Mouse (Mus musculus): ENCODE measurements around the gene Rbfox3.

DNA sequence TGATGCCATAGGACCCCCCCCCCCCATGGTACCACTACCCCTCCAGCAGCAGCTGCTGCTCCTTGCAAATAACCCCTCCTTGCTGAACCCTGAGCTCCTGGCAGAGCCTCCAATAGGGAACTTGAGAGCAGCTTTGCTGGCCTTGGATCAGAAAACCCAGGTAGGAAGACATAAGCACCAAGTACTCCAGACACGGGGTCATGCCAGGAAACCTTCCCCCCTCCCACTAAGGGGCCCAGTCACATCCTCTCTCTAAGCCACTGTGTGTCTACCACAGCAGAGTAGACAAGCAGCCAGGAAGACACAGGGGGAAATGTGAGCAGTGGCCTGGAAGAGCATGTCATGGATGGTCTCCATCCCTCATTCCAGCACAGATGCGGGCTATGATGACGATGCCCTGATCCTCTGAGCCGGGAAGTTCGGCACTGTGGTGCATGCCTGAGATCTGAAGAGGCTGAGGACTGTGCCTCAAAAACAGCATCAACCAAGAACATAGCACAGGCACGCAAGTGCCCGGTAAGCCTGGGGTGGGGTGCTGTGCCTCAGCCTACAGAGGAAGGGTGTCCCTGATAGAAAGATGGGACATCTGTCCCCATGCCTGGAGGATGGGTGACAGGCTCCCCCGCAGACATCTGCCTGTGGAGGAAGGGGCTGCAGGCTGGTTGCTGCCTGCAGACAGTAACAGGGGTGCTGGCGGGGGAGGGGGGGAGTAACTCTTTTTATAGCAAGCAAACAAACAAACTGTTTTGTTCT lies 119.1 kb downstream of the Rbfox3 start:
- TF ChIP-seq CTCF (IDR thresholded peaks at IDR 0.05) (no peak), EP300 (IDR thresholded peaks at IDR 0.05) (no peak)

Measured in lung, postnatal 0 days (tissue).